Mouse (Mus musculus): ENCODE results near the gene Ksr1. TPM values are rescaled to one million over a fixed set of nuclear protein-coding genes. Genes with fewer than 3 reads are reported as not detected.

Gene Ksr1
- polyA plus RNA-seq, 1 experiment from 2014 or later: 3.3 TPM

GRCm38 (mm10) chr11:79122556-79122955 lies 23.7 kb downstream of the Ksr1 start:
- Histone ChIP-seq H3K4me2 (ENCODE audit: low read depth, low read length) (no peak overlapping the region), H3K4me3 (ENCODE audit: low read length) (no peak overlapping the region), H3K9ac (ENCODE audit: low read length) (no peak overlapping the region), H3K27me3 (ENCODE audit: control insufficient read depth, insufficient read depth, low read length) (no peaks in the 10 kb centered on the region), H3K4me1 (ENCODE audit: control insufficient read depth, insufficient read depth, low read length) (peaks cover 14% of the 10 kb centered on the region; the same call in 1 of the 2 replicates), H3K27ac (ENCODE audit: low read length) (no peak overlapping the region), H3K36me3 (ENCODE audit: control insufficient read depth, insufficient read depth) (no peaks in the 10 kb centered on the region), H3K9me3 (replicated peaks; ENCODE audit: control insufficient read depth, low read length) (no peaks in the 10 kb centered on the region; the same call in 1 of the 2 replicates)
- no peak for ATAC-seq (replicated peaks; ENCODE audit: extremely low read depth, insufficient read depth, low FRiP score)
- 75% methylated on average over 10 of the region's 10 CpGs for WGBS

GRCm38 (mm10) chr11:79120087-79120486 lies 26.1 kb downstream of the Ksr1 start:
- Histone ChIP-seq H3K27ac (ENCODE audit: low read length) (no peak overlapping the region), H3K27me3 (ENCODE audit: control insufficient read depth, insufficient read depth, low read length) (no peaks in the 10 kb centered on the region), H3K9ac (ENCODE audit: low read length) (no peak overlapping the region), H3K9me3 (replicated peaks; ENCODE audit: control insufficient read depth, low read length) (no peaks in the 10 kb centered on the region), H3K36me3 (ENCODE audit: control insufficient read depth, insufficient read depth) (no peaks in the 10 kb centered on the region), H3K4me3 (ENCODE audit: low read length) (no peak overlapping the region), H3K4me2 (ENCODE audit: low read depth, low read length) (no peak overlapping the region), H3K4me1 (ENCODE audit: control insufficient read depth, insufficient read depth, low read length) (peaks cover 24% of the 10 kb centered on the region)
- no peak for ATAC-seq (replicated peaks; ENCODE audit: extremely low read depth, insufficient read depth, low FRiP score)
- WGBS: 61% methylated on average over 3 of the region's 3 CpGs

- Histone ChIP-seq H3K4me1 (ENCODE audit: control insufficient read depth, insufficient read depth, low read length) (peaks cover 24% of the 10 kb centered on the region), H3K9me3 (replicated peaks; ENCODE audit: control insufficient read depth, low read length) (no peaks in the 10 kb centered on the region), H3K27ac (ENCODE audit: low read length) (no peak overlapping the region), H3K27me3 (ENCODE audit: control insufficient read depth, insufficient read depth, low read length) (no peaks in the 10 kb centered on the region), H3K36me3 (ENCODE audit: control insufficient read depth, insufficient read depth) (no peaks in the 10 kb centered on the region), H3K4me3 (ENCODE audit: low read length) (no peak overlapping the region), H3K9ac (ENCODE audit: low read length) (no peak overlapping the region), H3K4me2 (ENCODE audit: low read depth, low read length) (no peak overlapping the region)
- ATAC-seq (replicated peaks; ENCODE audit: extremely low read depth, insufficient read depth, low FRiP score): no peak
- WGBS: 59% methylated on average over 5 of the region's 5 CpGs
Measured at GRCm38 (mm10) chr11:79118918-79119377, 27.3 kb downstream of the Ksr1 start.

GRCm38 (mm10) chr11:79116665-79117064 lies 29.5 kb downstream of the Ksr1 start:
- H3K4me2 ChIP-seq (ENCODE audit: low read depth, low read length): no peak overlapping the region
- no peaks in the 10 kb centered on the region for H3K36me3 ChIP-seq (ENCODE audit: control insufficient read depth, insufficient read depth)
- H3K4me1 ChIP-seq (ENCODE audit: control insufficient read depth, insufficient read depth, low read length): peaks cover 29% of the 10 kb centered on the region
- no peak overlapping the region for H3K27ac ChIP-seq (ENCODE audit: low read length)
- 39% methylated on average over 9 of the region's 9 CpGs for WGBS
- H3K4me3 ChIP-seq (ENCODE audit: low read length): no peak overlapping the region
- H3K27me3 ChIP-seq (ENCODE audit: control insufficient read depth, insufficient read depth, low read length): no peaks in the 10 kb centered on the region
- H3K9ac ChIP-seq (ENCODE audit: low read length): no peak overlapping the region
- no peaks in the 10 kb centered on the region for H3K9me3 ChIP-seq (replicated peaks; ENCODE audit: control insufficient read depth, low read length)
- ATAC-seq (replicated peaks; ENCODE audit: extremely low read depth, insufficient read depth, low FRiP score): no peak

GRCm38 (mm10) chr11:79115659-79116058 lies 30.5 kb downstream of the Ksr1 start:
- ATAC-seq (replicated peaks; ENCODE audit: extremely low read depth, insufficient read depth, low FRiP score): no peak
- no peaks in the 10 kb centered on the region for H3K9me3 ChIP-seq (replicated peaks; ENCODE audit: control insufficient read depth, low read length)
- no peaks in the 10 kb centered on the region for H3K27me3 ChIP-seq (ENCODE audit: control insufficient read depth, insufficient read depth, low read length)
- H3K4me2 ChIP-seq (ENCODE audit: low read depth, low read length): no peak overlapping the region
- no peaks in the 10 kb centered on the region for H3K36me3 ChIP-seq (ENCODE audit: control insufficient read depth, insufficient read depth)
- peaks cover 26% of the 10 kb centered on the region for H3K4me1 ChIP-seq (ENCODE audit: control insufficient read depth, insufficient read depth, low read length)
- H3K9ac ChIP-seq (ENCODE audit: low read length): no peak overlapping the region
- no peak overlapping the region for H3K27ac ChIP-seq (ENCODE audit: low read length)
- no peak overlapping the region for H3K4me3 ChIP-seq (ENCODE audit: low read length)
- WGBS: 65% methylated on average over 8 of the region's 8 CpGs

- Histone ChIP-seq H3K4me1 (ENCODE audit: control insufficient read depth, insufficient read depth, low read length) (peaks cover 37% of the 10 kb centered on the region), H3K9me3 (replicated peaks; ENCODE audit: control insufficient read depth, low read length) (no peaks in the 10 kb centered on the region), H3K36me3 (ENCODE audit: control insufficient read depth, insufficient read depth) (no peaks in the 10 kb centered on the region), H3K27ac (ENCODE audit: low read length) (no peak overlapping the region), H3K27me3 (ENCODE audit: control insufficient read depth, insufficient read depth, low read length) (no peaks in the 10 kb centered on the region), H3K9ac (ENCODE audit: low read length) (no peak overlapping the region), H3K4me2 (ENCODE audit: low read depth, low read length) (no peak overlapping the region), H3K4me3 (ENCODE audit: low read length) (no peak overlapping the region)
- no peak for ATAC-seq (replicated peaks; ENCODE audit: extremely low read depth, insufficient read depth, low FRiP score)
- WGBS: 69% methylated on average over 6 of the region's 6 CpGs
Measured at GRCm38 (mm10) chr11:79114061-79114460, 32.1 kb downstream of the Ksr1 start.

- ATAC-seq (replicated peaks; ENCODE audit: extremely low read depth, insufficient read depth, low FRiP score): no peak
- WGBS: 79% methylated on average over 4 of the region's 4 CpGs
- peaks cover 37% of the 10 kb centered on the region for H3K4me1 ChIP-seq (ENCODE audit: control insufficient read depth, insufficient read depth, low read length)
- H3K4me2 ChIP-seq (ENCODE audit: low read depth, low read length): no peak overlapping the region
- no peaks in the 10 kb centered on the region for H3K36me3 ChIP-seq (ENCODE audit: control insufficient read depth, insufficient read depth)
- no peak overlapping the region for H3K9ac ChIP-seq (ENCODE audit: low read length)
- no peak overlapping the region for H3K4me3 ChIP-seq (ENCODE audit: low read length)
- H3K27me3 ChIP-seq (ENCODE audit: control insufficient read depth, insufficient read depth, low read length): no peaks in the 10 kb centered on the region
- no peak overlapping the region for H3K27ac ChIP-seq (ENCODE audit: low read length)
- H3K9me3 ChIP-seq (replicated peaks; ENCODE audit: control insufficient read depth, low read length): no peaks in the 10 kb centered on the region
Measured at GRCm38 (mm10) chr11:79113397-79113796, 32.8 kb downstream of the Ksr1 start.

GRCm38 (mm10) chr11:79112559-79113302 lies 33.5 kb downstream of the Ksr1 start:
- Histone ChIP-seq H3K4me1 (ENCODE audit: control insufficient read depth, insufficient read depth, low read length) (peaks cover 37% of the 10 kb centered on the region), H3K36me3 (ENCODE audit: control insufficient read depth, insufficient read depth) (no peaks in the 10 kb centered on the region), H3K4me2 (ENCODE audit: low read depth, low read length) (0 out of 2 replicates have a peak overlapping the region, but pooled peaks have one; percentile 16), H3K9ac (ENCODE audit: low read length) (peak overlapping the region; percentile 36), H3K27me3 (ENCODE audit: control insufficient read depth, insufficient read depth, low read length) (no peaks in the 10 kb centered on the region), H3K9me3 (replicated peaks; ENCODE audit: control insufficient read depth, low read length) (no peaks in the 10 kb centered on the region), H3K4me3 (ENCODE audit: low read length) (no peak overlapping the region), H3K27ac (ENCODE audit: low read length) (no peak overlapping the region)
- WGBS: 47% methylated on average over 19 of the region's 19 CpGs
- 0 out of 2 replicates have a peak, but pooled peaks have one; percentile 7 for ATAC-seq (replicated peaks; ENCODE audit: extremely low read depth, insufficient read depth, low FRiP score)

- H3K27ac ChIP-seq (ENCODE audit: low read length): no peak overlapping the region
- WGBS: 87% methylated on average over 10 of the region's 10 CpGs
- H3K4me3 ChIP-seq (ENCODE audit: low read length): no peak overlapping the region
- peaks cover 37% of the 10 kb centered on the region for H3K4me1 ChIP-seq (ENCODE audit: control insufficient read depth, insufficient read depth, low read length)
- no peak overlapping the region for H3K4me2 ChIP-seq (ENCODE audit: low read depth, low read length)
- H3K27me3 ChIP-seq (ENCODE audit: control insufficient read depth, insufficient read depth, low read length): no peaks in the 10 kb centered on the region
- no peak overlapping the region for H3K9ac ChIP-seq (ENCODE audit: low read length)
- H3K9me3 ChIP-seq (replicated peaks; ENCODE audit: control insufficient read depth, low read length): no peaks in the 10 kb centered on the region
- no peak; the same call in 1 of the 2 replicates for ATAC-seq (replicated peaks; ENCODE audit: extremely low read depth, insufficient read depth, low FRiP score)
- H3K36me3 ChIP-seq (ENCODE audit: control insufficient read depth, insufficient read depth): no peaks in the 10 kb centered on the region
Measured at GRCm38 (mm10) chr11:79111864-79112558, 34.2 kb downstream of the Ksr1 start.

Data from heart, embryonic 16.5 days (tissue).